Mouse (Mus musculus) T-helper 17 cell (primary cell): ENCODE results near the gene Mrrf.

Experiments used
- in situ Hi-C, 2 experiments: fragments of 300-600 bp; cut with MboI, MseI; formaldehyde crosslinking; loops; 1 replicate in 1 of 2; 2 replicates in 1 of 2; pipeline ENCODE4 v1.15.1; 2025; ENCODE audit warnings: high pct_unique_total_duplicates in 2 of 2

Gene Mrrf

GRCm38 (mm10) chr2:36136300-36136941, at the start of gene Mrrf, which contains the start of gene Rbm18:
Gene Mrrf, plus strand, starts transcription at chr2:36136389.
Gene Rbm18, minus strand, starts transcription at chr2:36136773.
- in situ Hi-C loops: no loop called here

DNA sequence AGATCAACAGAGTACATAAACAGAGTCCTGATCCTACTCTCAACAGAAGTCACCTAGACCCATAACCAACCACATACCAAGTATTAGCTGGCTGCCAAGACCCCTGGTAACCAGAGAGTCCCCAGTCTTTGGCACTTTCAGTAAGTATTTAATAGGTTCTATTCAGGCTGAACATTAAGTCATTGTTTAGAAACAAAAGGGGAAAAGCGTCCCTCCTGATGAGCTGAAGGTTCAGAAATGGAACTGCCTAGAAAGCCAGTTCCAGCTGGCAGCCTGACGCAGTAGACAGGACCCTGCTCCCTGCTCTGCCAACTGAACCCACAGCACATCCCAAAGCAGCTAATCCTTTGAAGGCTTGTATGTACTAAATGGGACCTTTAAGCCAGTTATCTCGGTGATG, 47.0 kb upstream of the Mrrf start:
- in situ Hi-C loops: no loop called here

GRCm38 (mm10) chr2:36090853-36091741, 45.1 kb upstream of the Mrrf start:
- in situ Hi-C loops: loop anchor here in 1 of 2 experiments (10.0 kb wide), 1 partner anchor 1526 kb away; no protein-coding TSS in a partner anchor

GRCm38 (mm10) chr2:36092748-36093147, 43.4 kb upstream of the Mrrf start:
- in situ Hi-C loops: loop anchor here in 1 of 2 experiments (10.0 kb wide), 1 partner anchor 1528 kb away; no protein-coding TSS in a partner anchor

- in situ Hi-C loops: loop anchor here in 1 of 2 experiments (10.0 kb wide), 1 partner anchor 1528 kb away; no protein-coding TSS in a partner anchor
Measured at GRCm38 (mm10) chr2:36093301-36093700, 42.9 kb upstream of the Mrrf start.

DNA sequence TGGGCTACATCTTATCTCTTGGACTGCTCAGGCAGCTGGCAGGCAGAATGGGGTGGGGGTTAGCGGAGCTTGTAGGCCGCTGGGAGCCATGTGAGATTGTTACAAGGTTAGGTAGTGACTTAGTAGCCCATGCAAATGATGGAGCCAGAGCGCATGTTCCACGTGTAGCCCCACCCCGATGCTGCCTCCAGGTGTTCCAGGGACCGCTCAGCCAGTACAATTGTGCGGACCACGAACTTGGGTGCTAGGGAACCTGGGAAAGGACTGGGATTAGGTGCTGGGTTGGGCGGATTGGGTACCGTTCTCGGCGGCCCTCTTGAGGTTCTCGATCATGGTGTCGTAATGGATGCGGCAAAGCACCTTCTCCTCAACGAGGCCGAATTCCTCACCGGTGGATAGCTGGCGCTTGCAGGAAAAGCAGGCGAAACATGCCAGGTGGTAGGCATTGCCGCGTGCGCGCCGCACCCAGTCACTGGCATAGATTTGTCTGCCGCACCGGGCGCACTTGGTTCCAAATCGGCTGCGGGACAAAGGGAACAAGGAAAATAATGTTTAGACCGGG, 42.2 kb upstream of the Mrrf start:
- in situ Hi-C loops: loop anchor here in 1 of 2 experiments (10.0 kb wide), 1 partner anchor 1529 kb away; no protein-coding TSS in a partner anchor

GRCm38 (mm10) chr2:36097129-36097815, 38.9 kb upstream of the Mrrf start:
- in situ Hi-C loops: loop anchor here (5.0 to 10.0 kb wide), 2 partner anchors 100 to 1532 kb away; no protein-coding TSS in a partner anchor

DNA sequence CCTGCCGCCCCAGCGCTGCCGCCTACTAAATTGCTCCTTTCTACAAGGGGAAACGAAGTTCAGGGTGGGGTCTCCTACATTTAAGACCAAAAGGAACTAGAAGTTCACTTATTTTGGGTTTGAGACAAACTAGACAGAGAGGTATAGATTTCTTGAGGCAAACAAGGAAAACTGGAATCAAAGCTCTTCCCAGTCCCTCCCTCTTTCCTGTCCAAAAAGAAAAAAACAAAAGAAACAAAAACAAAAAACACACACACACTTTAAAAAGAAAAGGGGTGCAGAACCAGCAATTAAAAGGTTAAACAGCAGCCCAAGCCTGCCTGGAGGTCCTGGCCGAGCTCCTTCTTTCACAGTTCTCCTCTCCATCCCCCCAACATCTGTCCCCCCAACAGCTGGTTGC, 38.2 kb upstream of the Mrrf start:
- in situ Hi-C loops: loop anchor here (5.0 to 10.0 kb wide), 2 partner anchors 101 to 1533 kb away; no protein-coding TSS in a partner anchor

GRCm38 (mm10) chr2:36099739-36100138, 36.5 kb upstream of the Mrrf start:
- in situ Hi-C loops: loop anchor here (5.0 to 10.0 kb wide), 4 partner anchors 102 to 1535 kb away; no protein-coding TSS in a partner anchor

- in situ Hi-C loops: loop anchor here (5.0 kb wide), 2 partner anchors 110 to 860 kb away; no protein-coding TSS in a partner anchor
Measured at GRCm38 (mm10) chr2:36101866-36102558, 34.2 kb upstream of the Mrrf start.

DNA sequence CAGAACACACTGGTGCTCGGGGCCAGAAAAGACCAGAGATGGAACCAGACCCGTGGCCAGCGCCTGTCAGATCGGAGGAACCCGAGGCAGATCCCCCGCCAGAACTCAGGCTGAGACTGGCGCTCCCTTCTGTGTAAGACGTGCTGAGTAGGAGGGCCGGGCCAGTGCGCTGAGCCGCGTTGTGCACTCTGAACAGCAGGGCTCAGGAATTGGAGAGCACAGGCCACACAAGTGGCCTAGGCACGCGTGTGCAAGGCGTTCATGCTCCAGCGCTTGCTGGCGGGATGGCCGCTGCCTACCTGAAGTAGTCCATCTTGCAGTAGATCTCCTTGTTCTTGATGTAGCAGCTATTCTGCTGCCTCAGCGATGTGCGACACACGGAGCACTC, 33.6 kb upstream of the Mrrf start:
- in situ Hi-C loops: loop anchor here (5.0 kb wide), 2 partner anchors 110 to 860 kb away; no protein-coding TSS in a partner anchor

DNA sequence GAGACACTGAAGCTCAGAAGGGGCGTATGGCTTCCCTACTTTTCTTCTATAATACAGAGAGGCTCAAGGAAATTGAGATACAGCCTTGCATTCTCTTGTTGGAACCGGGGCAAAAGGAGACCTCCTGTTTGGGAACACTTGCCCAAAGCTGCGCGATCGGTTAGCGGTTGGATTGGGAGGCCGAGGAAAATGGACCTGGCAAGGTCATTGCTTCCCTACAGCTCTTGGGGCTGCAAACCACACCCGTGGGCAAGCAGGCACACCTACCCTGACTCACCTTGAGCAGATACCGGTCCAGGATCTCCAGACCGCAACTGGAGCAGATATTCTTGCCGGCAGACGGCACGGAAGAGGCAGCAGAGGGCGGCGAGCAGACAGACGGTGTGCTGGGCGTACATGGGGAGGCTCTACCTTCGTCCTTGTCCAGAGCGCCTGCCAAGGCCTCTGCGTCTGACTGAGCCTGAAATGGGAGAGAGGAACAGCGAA, 33.1 kb upstream of the Mrrf start:
- in situ Hi-C loops: loop anchor here (5.0 kb wide), 2 partner anchors 109 to 861 kb away; no protein-coding TSS in a partner anchor

DNA sequence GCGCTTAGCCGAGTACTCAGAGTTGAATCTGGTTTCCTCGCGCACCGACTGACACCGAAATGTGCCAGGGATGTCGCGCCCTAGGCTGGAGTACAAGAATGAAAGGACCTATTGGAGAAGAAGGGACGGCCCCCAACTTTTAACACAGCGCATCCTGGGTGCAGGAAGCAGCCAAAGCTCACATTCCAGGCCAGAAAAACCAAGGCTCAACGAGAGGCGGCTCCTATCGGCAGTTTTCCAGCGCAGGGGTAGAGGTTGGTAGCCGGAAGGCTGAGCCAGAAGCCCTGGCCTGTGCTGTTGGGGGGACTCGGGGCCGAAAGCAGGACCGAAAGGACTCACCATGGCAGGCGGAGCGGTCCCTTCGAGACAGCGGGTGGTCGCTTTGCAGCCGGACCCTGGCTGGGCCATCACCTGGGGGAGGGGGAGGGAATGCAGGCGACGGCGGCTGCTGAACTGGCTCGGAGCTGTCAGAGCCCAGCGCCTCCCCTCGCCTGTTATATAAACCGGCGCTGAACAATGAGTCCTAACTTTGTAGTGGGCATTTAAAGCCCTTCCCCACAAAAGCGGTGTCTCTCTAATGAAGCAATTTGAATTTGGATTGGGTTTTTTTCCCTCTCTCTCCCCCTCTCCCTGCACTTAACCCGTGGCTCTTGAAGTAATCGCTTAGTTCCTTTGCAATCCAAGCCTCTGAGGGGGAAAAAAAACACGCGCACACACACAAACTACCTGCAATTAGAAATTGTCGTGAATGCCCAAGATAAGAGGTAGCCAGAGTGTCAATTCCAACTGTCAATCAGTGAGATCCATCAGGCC, 32.4 kb upstream of the Mrrf start:
- in situ Hi-C loops: loop anchor here (5.0 kb wide), 2 partner anchors 109 to 861 kb away; no protein-coding TSS in a partner anchor

GRCm38 (mm10) chr2:36104436-36104955, 31.7 kb upstream of the Mrrf start:
- in situ Hi-C loops: loop anchor here (5.0 kb wide), 2 partner anchors 108 to 862 kb away; no protein-coding TSS in a partner anchor

- in situ Hi-C loops: loop anchor here (5.0 kb wide), 2 partner anchors 107 to 863 kb away; no protein-coding TSS in a partner anchor
Measured at GRCm38 (mm10) chr2:36104956-36105741, 31.0 kb upstream of the Mrrf start, which contains the start of gene Lhx6. Gene Lhx6, minus strand, starts transcription at chr2:36105408.

GRCm38 (mm10) chr2:36108615-36109014, 27.6 kb upstream of the Mrrf start:
- in situ Hi-C loops: no loop called here

DNA sequence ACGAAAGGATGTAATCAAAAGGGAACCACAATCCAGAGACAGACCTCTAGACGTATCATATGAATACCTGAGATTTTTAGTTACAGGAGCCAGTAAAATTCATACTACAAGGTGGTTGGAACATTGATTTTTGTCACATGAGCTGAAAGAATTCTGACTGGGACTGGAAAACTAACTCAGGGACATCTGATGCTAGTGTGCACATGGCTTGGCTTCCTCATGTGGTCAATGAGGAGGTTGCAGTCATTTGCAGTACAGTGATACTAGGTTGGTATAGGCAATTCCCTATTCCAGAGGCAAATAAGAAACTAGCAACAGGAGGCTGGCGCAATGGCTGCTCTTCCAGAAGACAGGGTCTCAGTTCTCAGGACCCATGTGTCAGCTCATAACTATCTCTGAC, 23.6 kb upstream of the Mrrf start:
- in situ Hi-C loops: no loop called here
